Mouse (Mus musculus) stomach, embryonic 16.5 days (tissue): Measurements from ENCODE around the gene Sec31b. TPM values are rescaled to one million over a fixed set of nuclear protein-coding genes. Genes with fewer than 3 reads are reported as not detected.

Source experiments
- ATAC-seq: fragments of 200-750 bp; cut with Nextera tagmentation; 2 replicates; pipeline ENCODE4 v1.8.0; 2017; ENCODE audit warnings: moderate number of reproducible peaks, moderate TSS enrichment; ENCODE audit not compliant: insufficient read depth, low FRiP score
- H3K27ac ChIP-seq: fragments of 300-500 bp; sonication (generic); 2 replicates; pipeline ENCODE4 v1.5.1; 2014; ENCODE audit warnings: low read length
- H3K27me3 ChIP-seq: fragments of 300-500 bp; sonication (generic); 2 replicates; pipeline ENCODE4 v1.6.1; 2014; ENCODE audit warnings: low read length, control low read depth, mixed read lengths; ENCODE audit not compliant: control insufficient read depth, insufficient read depth
- H3K36me3 ChIP-seq: fragments of 300-500 bp; sonication (generic); 2 replicates; pipeline ENCODE4 v1.6.1; 2014; ENCODE audit warnings: low read length; ENCODE audit not compliant: control insufficient read depth, insufficient read depth
- H3K4me1 ChIP-seq: fragments of 300-500 bp; sonication (generic); 2 replicates; pipeline ENCODE4 v1.6.1; 2014; ENCODE audit warnings: low read length, control low read depth, mixed read lengths; ENCODE audit not compliant: control insufficient read depth, insufficient read depth
- H3K4me2 ChIP-seq: fragments of 300-500 bp; sonication (generic); 2 replicates; pipeline ENCODE4 v1.6.1; 2014; ENCODE audit warnings: low read depth, low read length, mixed read lengths
- H3K4me3 ChIP-seq: fragments of 300-500 bp; sonication (generic); replicated peaks from 2 replicates; pipeline ENCODE4 v1.5.1; 2014; ENCODE audit warnings: mild to moderate bottlenecking, low read length
- H3K9ac ChIP-seq: fragments of 300-500 bp; sonication (generic); 2 replicates; pipeline ENCODE4 v1.6.1; 2014; ENCODE audit warnings: low read length
- H3K9me3 ChIP-seq: fragments of 300-500 bp; sonication (generic); replicated peaks from 2 replicates; pipeline ENCODE4 v1.6.1; 2016; ENCODE audit warnings: low read length, control low read depth; ENCODE audit not compliant: control insufficient read depth
- WGBS: fragments of 180-500 bp; shearing (Covaris S2); extraction: QIAGEN DNeasy Blood & Tissue Kit; methylation state at CpG from one replicate; pipeline ENCODE4 v1.1.7; 2014; 5-methylcytosine and 5-hydroxymethylcytosine counted together
- polyA plus RNA-seq: library from polyadenylated mRNA; unstranded; fragments of >200 nt; fragmentation: Nextera tagmentation; extraction: Ambion mirVana; gene quantifications from 2 replicates; pipeline ENCODE4 v1.2.1, GENCODE M21; 2015

The Sec31b gene
- polyA plus RNA-seq, 1 experiment from 2014 or later = 0.92 TPM

DNA sequence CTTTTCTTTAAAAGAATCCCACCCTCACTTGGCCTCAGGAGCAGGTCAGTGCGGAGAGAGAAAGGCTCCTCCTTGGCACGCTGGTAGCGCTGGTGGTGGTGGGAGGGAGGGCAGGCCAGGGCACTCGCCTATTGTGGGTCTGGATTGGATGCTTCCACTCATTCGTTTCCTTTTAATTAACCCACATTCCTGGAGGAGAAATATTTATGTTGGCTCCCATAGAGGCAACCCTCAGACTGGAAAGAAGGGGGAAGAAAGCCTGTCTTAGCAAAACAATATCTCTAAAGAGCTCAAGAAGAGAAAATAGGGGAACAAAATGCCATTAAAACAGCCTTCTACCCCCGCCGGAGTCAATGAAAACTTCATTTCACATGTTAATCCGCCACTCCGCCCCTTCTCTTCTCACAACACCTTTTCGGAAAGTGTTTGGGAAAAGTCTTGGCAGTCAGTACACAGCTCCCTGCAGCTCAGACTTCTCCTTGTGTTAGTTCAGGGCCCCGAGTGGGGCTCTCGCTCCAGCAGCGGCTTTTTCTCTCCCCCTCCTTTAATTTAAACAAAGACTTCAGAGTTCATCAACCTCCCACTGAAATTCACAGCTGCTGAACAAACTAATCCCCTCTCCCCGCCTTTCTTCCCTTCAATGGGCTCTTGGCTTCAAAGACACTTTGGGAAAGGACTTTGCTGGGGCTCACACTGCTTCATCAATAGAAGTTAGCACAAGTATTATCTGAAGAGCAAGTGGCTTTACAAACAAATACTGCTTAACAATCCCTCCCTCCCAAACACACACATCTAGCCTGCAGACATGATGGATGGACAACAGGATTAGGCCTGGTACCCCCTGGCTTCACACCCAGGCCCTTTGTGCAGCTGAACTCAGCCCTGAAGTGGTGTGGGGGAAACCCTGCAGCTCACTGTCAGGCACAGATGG, 30.9 kb downstream of the Sec31b start:
- H3K27me3 ChIP-seq = peaks cover 39% of the 10 kb centered on the region

DNA sequence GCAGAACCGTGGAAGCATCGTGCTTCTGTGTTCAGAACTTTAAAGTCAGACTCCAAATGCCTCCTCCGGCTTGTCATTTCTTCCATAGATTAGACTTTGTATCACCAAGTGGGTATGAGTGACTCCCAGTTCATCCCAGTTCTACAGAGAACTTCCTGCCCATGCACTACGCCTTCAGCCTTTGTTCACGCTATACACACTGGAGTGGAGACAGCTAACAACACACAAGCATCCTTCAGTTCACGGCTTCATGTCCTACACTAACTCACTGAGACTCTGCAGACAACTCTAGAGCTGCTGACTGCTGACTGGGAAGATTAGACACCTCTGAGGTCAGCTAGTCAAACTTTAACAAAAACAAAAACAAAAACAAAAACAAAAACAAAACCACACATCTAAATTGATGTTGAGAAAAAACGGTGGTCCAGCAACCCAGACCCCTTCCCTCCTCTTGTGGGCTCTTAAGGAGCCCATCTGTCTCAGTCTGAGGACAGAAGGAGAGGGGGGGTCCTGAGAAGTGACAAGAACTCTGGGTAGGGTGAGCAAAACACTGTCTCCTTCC, 31.7 kb downstream of the Sec31b start:
- Histone ChIP-seq H3K4me2 (peak overlapping the region; percentile 11), H3K9me3 (no peaks in the 10 kb centered on the region), H3K36me3 (no peaks in the 10 kb centered on the region), H3K9ac (no peak overlapping the region), H3K27ac (0 out of 2 replicates have a peak overlapping the region, but pooled peaks have one; percentile 37), H3K4me1 (peaks cover 20% of the 10 kb centered on the region), H3K4me3 (no peak overlapping the region), H3K27me3 (peaks cover 44% of the 10 kb centered on the region)
- 34% methylated on average over 7 of the region's 7 CpGs for WGBS
- ATAC-seq = no peak

More for the DNA sequence above, 30.9 kb downstream of the Sec31b start:
- Histone ChIP-seq H3K9me3 (no peaks in the 10 kb centered on the region), H3K36me3 (no peaks in the 10 kb centered on the region), H3K4me2 (peak overlapping the region; percentile 11), H3K4me1 (peaks cover 22% of the 10 kb centered on the region), H3K4me3 (no peak overlapping the region), H3K9ac (no peak overlapping the region), H3K27ac (peak overlapping the region; percentile 37)
- WGBS = 16% methylated on average over 14 of the region's 14 CpGs
- no peak for ATAC-seq

DNA sequence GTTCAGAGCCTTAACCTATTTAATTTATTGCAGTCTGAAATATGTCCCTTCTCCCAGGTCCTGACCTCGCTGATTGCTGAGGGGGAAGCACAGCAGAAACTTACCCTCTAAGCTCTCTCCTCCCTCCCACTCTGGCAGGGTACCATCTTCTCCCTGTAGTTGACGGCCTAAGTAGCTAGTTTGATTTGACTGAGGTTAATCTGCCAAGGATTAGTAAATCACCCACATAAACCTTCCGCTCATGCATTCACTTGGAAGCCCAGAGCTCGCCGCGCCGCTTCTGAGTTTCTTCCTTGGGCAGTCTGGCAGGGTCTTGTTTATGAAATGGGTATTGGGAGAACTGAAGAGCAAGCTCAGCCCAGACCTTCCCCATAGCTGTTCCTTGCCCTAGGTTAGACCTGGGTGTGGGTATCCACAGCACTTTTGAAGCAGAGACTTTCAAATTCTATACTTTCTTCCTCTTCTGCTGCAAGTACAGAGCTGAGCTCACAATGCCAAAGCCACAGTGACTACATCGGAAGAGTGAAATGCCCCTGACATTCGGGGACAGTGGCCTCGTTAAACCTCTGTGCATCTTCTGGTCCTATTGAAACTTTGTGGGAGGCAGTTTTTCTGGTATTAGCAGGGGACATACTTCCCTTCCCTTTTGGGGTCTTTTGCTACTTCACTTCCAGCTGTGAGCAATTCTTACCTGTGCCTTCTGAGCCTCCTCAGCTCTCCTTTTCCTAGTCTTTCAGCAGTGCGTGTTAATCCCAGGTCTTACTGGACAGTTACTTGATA, 32.4 kb downstream of the Sec31b start:
- H3K36me3 ChIP-seq = no peaks in the 10 kb centered on the region
- no peaks in the 10 kb centered on the region for H3K9me3 ChIP-seq
- no peak overlapping the region for H3K4me2 ChIP-seq
- WGBS = 34% methylated on average over 11 of the region's 11 CpGs
- H3K4me1 ChIP-seq = peaks cover 17% of the 10 kb centered on the region
- H3K4me3 ChIP-seq = no peak overlapping the region
- H3K27me3 ChIP-seq = peaks cover 47% of the 10 kb centered on the region
- ATAC-seq = no peak
- H3K9ac ChIP-seq = no peak overlapping the region
- H3K27ac ChIP-seq = no peak overlapping the region

DNA sequence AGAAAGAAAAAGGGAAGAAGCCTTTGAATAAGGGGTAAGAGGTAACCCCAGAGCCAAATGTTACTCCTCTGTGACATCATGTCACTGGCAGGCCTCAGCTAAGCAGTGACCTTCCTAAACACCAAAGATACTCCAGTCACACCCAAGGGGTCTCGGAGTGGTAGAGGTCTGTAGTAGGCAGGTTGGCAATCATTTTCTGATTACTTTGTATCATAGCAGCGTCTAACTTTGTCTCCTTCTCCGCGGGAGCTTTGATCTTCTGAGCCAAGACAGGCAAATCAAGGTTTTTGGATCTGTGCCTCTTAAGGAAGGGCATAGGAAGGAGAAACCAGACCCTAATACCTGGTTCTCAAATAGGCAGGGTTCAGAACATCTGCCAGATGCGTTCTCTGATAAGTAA, 33.1 kb downstream of the Sec31b start:
- no peaks in the 10 kb centered on the region for H3K9me3 ChIP-seq
- 45% methylated on average over 5 of the region's 5 CpGs for WGBS
- H3K4me3 ChIP-seq = no peak overlapping the region
- no peak overlapping the region for H3K27ac ChIP-seq
- H3K4me2 ChIP-seq = no peak overlapping the region
- H3K4me1 ChIP-seq = peaks cover 17% of the 10 kb centered on the region
- H3K36me3 ChIP-seq = no peaks in the 10 kb centered on the region
- peaks cover 47% of the 10 kb centered on the region for H3K27me3 ChIP-seq
- ATAC-seq = no peak
- no peak overlapping the region for H3K9ac ChIP-seq

DNA sequence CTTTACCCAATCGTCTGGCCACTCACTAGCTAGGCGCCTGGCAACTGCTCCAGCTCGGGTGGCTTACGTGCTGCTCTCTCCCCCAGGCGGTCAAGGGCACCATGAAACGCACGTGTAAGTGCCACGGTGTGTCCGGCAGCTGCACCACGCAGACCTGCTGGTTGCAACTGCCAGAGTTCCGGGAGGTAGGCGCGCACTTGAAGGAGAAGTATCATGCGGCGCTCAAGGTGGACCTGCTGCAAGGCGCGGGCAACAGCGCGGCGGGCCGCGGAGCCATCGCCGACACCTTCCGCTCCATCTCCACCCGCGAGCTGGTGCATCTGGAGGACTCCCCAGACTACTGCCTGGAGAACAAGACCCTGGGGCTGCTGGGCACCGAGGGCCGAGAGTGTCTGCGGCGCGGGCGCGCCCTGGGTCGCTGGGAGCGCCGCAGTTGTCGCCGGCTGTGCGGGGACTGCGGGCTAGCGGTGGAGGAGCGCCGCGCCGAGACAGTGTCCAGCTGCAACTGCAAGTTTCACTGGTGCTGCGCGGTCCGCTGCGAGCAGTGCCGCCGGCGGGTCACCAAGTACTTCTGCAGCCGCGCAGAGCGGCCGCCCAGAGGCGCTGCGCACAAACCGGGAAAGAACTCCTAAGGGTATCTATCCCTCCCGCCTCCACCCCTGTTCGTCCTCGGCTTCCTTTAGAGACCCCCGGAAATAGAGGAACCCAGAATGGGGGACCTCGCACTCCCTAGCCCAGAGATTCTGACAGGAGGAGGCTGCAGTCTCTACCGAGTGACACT, 34.0 kb downstream of the Sec31b start:
- Histone ChIP-seq H3K4me3 (peak overlapping the region; percentile 49), H3K36me3 (no peaks in the 10 kb centered on the region), H3K9ac (peak overlapping the region; percentile 53), H3K9me3 (no peaks in the 10 kb centered on the region), H3K27me3 (peaks cover 47% of the 10 kb centered on the region), H3K4me1 (peaks cover 17% of the 10 kb centered on the region), H3K27ac (no peak overlapping the region), H3K4me2 (peak overlapping the region; percentile 79)
- WGBS = 2% methylated on average over 66 of the region's 66 CpGs
- ATAC-seq = no peak

DNA sequence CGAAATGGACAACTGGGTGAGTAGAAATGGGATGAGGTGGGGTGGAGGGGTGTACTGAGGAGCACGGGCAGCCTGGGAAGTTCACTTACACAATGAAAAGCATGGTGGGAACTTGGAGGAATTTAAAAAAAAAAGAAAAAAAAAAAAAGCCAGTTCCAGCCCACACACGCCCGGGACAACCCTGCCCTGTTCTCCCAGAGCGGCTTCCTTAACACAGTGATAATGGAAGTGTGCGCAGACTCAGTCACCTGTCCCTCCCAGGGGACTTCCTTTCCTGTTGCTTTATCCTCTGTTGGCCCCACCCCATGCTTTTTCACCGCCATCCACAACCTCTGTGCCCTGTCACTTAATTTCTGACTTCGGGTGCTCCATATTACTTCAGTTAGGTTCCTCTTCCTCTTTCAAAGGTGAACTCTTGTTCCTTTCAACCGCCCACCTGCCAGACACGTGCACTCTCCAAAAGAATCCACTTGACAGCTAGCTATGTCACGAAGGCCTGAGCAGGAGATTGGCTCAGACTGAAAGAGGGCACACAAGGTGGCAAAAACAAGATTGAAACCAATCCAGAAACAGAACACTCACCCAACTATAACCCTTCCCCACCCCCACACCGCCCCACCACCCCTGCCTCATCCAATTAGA, 35.0 kb downstream of the Sec31b start:
- Histone ChIP-seq H3K4me3 (peak overlapping the region; percentile 49; the same call in 1 of the 2 replicates), H3K36me3 (no peaks in the 10 kb centered on the region), H3K4me2 (peak overlapping the region; percentile 40; the same call in 1 of the 2 replicates), H3K9me3 (no peaks in the 10 kb centered on the region), H3K9ac (no peak overlapping the region), H3K27ac (no peak overlapping the region), H3K27me3 (peaks cover 47% of the 10 kb centered on the region), H3K4me1 (peaks cover 17% of the 10 kb centered on the region)
- no peak for ATAC-seq
- 11% methylated on average over 12 of the region's 12 CpGs for WGBS

DNA sequence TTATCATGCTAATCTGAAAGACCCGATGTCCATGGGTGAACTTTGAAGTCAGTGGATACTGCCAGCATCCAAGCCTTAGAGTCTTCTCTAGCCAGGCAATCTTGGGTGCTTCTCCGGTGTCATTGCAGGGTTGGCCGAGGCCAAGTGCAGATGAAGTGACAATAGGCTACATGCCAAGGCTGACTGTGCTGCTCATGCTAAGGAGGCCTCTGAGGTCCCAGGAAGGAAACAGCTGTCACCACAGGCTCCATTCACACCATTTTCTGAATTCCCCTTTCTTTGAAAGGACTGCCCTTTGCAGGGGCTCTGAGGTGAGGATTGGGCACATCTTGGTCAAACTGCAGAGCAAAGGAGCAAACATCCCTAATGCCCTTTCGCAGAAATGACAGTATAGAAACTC, 42.9 kb downstream of the Sec31b start:
- Histone ChIP-seq H3K4me2 (no peak overlapping the region), H3K4me3 (no peak overlapping the region), H3K36me3 (no peaks in the 10 kb centered on the region), H3K27me3 (peaks cover 3% of the 10 kb centered on the region; the same call in 1 of the 2 replicates), H3K9me3 (no peaks in the 10 kb centered on the region), H3K9ac (no peak overlapping the region), H3K27ac (no peak overlapping the region), H3K4me1 (no peaks in the 10 kb centered on the region)
- ATAC-seq = no peak
- 73% methylated on average over 4 of the region's 4 CpGs for WGBS

DNA sequence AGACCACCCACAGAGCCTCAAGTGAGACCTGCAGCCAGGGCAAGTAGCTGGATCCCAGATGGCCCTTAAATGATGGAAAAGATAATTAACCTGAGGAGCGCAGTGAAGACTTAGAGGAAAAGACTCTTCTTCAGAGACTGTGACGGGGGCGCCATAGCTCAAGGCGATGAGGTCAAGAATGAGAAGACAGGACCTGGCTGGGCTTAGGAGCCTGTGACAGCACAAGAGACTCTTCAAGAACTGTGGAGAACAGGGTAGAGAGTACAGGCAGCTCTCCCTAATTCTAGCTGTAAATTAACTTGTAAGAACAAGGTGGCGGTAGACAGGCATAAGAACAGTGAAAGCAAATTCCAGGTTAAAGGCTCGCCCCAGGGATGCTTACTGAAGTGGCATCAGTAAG, 43.7 kb downstream of the Sec31b start:
- H3K27me3 ChIP-seq = peaks cover 6% of the 10 kb centered on the region; the same call in 1 of the 2 replicates
- no peak overlapping the region for H3K4me3 ChIP-seq
- H3K9ac ChIP-seq = no peak overlapping the region
- WGBS = 67% methylated on average over 6 of the region's 6 CpGs
- no peak overlapping the region for H3K27ac ChIP-seq
- no peak overlapping the region for H3K4me2 ChIP-seq
- no peaks in the 10 kb centered on the region for H3K36me3 ChIP-seq
- H3K4me1 ChIP-seq = no peaks in the 10 kb centered on the region
- no peak for ATAC-seq
- no peaks in the 10 kb centered on the region for H3K9me3 ChIP-seq
